Mouse (Mus musculus): ENCODE results near the gene Hist1h1c. TPM values are rescaled to one million over a fixed set of nuclear protein-coding genes. Genes with fewer than 3 reads are reported as not detected.

Gene Hist1h1c
- polyA plus RNA-seq (2012; rRNA removed) = 35.1 and 42.3 TPM in 2 replicates

DNA sequence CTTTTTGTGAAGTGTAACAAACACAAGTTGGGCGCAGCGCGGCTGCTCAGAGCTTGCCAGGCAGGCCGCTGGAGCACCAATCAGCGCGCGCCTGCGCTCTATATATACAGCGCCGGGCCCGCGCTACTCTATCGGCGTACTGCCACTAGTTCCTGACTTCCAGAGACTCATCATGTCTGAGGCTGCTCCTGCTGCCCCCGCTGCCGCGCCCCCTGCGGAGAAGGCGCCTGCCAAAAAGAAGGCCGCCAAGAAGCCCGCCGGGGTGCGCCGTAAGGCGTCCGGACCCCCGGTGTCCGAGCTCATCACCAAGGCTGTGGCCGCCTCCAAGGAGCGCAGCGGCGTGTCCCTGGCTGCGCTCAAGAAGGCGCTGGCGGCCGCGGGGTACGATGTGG is at the start of gene Hist1h1c:
Gene Hist1h1c (plus strand): TSS at position 132 of the 392 bp plus-strand sequence.

DNA sequence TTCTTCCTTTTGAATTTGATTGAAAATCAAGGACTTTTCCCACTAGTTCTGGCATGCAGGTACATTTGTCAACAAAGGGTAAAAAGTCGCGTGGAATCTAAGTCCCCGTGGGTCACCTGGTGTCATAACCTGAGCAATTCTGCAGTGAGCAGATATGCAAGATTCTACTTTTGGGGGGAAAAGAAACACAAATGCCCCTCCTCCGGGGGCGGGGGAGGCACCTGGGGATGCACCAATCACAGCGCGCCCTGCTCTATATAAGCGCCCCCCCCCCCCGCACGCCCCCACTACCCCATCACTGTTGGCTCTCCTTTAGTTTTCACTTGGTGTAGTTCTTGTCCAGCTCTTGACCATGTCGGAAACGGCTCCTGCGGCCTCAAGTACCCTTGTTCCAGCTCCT is 43.1 kb upstream of the Hist1h1c start, which contains the start of gene Hist1h1t:
Gene Hist1h1t (plus strand): TSS at position 301 of the 400 bp plus-strand sequence.

DNA sequence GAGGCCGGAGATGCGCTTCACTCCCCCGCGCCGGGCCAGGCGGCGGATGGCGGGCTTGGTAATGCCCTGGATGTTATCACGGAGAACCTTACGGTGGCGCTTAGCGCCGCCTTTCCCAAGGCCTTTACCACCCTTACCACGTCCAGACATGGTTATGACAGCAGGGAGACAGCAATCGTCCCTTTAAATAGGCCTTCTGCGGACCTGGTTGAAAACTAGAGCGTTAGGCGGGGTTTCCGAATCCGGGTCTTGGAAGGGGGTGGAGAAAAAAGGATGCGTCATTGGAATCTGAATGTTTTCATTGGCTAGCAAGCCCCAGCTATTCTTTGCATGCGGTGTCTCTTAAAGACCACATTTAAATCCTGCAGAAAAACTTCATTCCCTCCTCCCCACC is 40.3 kb upstream of the Hist1h1c start, which contains the start of gene Hist1h4c:
Gene Hist1h4c (minus strand): TSS at position 155 of the 394 bp plus-strand sequence.

DNA sequence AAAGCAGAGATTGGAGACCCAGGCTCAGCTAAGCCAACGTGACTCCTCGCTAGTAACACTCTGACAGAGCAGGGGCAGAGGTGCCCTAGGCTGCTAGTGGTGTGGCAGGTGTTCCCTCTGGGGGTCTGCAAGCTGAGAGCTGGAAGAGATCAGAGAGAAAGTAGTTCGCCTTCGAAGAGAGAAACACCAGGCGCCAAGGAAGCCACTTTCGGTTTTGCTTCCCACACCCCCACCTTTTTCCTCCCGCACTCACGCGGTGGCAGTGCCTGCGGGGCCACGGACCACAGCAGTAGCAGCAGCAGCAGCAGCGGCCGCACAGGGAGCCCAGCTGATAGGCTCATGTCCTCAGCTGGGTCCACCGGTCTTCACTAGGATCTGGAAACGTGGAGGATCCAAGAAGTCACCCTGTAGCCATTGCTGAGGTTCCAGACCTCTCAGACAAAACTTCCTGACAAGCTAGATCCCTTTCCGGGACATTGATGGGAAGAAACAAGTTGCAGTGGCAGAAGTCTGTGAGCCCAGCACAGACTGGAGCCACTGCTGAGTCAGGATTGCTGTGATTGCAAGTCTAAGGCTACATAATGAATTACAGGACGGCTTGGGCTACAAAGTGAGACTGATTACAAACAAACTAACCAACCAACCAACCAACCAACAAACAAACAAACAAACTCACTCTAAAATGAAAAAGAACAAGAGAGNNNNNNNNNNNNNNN is 28.1 kb upstream of the Hist1h1c start, which contains the start of gene Hfe:
Gene Hfe (minus strand): TSS at position 481 of the 716 bp plus-strand sequence.

DNA sequence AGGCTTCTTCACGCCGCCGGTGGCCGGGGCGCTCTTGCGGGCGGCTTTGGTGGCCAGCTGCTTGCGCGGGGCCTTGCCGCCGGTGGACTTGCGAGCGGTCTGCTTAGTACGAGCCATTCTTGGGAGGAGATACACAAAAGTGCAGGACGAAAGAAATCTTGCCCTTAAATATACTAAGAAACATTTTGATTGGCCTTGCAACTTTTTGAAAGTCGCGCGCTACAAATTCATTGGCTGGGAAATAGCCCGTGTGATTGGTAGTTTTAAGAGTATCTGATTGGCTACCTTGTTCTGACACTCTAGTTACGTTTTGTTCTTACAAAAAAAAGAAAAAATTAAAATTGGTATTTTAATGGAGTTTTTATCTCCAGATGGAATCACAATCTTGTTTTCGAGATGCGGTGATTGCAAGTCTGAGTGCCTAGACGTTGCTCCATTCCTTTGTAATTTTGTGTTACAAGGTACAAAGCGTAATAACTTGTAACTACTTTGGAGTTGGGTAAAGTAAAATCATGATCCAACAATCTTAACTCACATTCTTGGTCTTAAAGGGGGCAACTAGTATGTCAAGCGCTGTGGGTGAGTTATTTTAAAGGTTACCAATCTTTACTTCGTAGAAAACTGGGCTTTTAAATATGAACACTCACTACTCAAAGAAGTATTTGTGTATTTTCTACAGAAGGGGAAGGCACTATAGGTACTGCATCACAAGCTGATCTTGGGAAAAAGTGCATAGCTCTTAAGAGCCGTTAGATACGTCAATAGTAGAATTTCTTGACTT is 7.0 kb downstream of the Hist1h1c start, which contains the start of gene Hist1h3c:
Gene Hist1h3c (minus strand): TSS at position 222 of the 781 bp plus-strand sequence.

DNA sequence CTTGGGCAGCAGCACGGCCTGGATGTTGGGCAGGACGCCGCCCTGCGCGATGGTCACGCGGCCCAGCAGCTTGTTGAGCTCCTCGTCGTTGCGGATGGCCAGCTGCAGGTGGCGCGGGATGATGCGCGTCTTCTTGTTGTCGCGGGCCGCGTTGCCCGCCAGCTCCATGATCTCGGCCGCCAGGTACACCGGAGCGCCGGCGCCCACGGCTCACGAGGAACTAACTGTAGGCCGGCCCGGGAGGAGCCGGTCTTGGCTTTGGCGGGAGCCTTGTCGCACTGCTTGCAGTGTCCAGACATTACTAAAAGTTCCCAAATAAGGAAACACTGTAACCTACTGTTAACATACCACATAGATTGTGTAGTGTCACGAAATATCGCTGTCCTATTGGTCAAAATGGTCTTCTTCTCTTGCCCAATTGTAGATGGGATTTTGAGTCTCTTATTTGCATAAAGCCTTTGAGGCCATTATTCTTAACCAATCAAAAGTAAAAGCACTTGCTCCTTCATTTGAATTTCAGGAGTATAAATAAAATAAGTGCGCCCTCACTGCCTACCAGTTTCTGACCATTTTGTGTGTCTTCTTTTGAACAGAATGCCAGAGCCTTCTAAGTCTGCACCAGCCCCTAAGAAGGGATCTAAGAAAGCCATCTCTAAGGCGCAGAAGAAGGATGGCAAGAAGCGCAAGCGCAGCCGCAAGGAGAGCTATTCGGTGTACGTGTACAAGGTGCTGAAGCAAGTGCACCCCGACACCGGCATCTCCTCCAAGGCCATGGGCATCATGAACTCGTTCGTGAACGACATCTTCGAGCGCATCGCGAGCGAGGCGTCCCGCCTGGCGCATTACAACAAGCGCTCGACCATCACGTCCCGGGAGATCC is 7.8 kb downstream of the Hist1h1c start, which contains the start of gene Hist1h2bb:
Gene Hist1h2bb (plus strand): TSS at position 534 of the 880 bp plus-strand sequence.

DNA sequence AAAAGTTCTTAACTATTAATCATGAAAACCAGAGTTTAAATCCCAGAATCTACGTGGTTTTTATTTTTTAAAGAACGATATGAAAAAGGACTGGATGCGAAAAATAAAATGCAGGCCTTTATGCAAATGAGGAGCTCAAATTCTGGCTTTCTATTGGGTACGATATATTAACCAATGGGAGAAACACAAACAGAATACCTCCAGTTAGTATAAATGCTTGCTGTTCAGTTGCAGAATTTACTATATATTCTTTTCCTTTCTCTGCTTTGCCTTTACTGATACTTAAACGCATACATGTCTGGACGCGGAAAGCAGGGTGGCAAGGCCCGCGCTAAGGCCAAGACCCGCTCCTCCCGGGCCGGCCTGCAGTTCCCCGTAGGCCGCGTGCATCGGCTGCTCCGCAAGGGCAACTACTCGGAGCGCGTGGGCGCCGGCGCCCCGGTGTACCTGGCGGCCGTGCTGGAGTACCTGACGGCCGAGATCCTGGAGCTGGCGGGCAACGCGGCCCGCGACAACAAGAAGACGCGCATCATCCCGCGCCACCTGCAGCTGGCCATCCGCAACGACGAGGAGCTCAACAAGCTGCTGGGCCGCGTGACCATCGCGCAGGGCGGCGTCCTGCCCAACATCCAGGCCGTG is 12.3 kb downstream of the Hist1h1c start, which contains the start of gene Hist1h2ab:
Gene Hist1h2ab (plus strand): TSS at position 288 of the 639 bp plus-strand sequence.

DNA sequence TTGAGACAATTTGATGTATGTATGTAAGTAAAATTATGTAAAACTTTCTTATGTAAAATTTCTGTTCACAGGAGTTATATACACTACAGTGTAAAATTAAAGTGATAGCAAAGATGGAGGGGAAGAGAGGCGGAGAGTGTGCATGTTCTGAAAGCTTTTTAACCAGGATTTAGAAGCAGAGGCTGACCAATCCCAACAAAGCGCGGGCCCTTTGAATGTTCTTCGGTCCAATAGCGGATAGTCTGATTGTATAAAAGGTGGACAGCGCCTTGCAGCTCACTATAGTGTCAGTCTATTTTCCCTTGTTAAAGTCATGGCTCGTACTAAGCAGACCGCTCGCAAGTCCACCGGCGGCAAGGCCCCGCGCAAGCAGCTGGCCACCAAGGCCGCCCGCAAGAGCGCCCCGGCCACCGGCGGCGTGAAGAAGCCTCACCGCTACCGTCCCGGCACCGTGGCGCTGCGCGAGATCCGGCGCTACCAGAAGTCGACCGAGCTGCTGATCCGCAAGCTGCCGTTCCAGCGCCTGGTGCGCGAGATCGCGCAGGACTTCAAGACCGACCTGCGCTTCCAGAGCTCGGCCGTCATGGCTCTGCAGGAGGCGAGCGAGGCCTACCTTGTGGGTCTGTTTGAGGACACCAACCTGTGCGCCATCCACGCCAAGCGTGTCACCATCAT is 13.6 kb downstream of the Hist1h1c start, which contains the start of gene Hist1h3b:
Gene Hist1h3b (plus strand): TSS at position 201 of the 675 bp plus-strand sequence.

DNA sequence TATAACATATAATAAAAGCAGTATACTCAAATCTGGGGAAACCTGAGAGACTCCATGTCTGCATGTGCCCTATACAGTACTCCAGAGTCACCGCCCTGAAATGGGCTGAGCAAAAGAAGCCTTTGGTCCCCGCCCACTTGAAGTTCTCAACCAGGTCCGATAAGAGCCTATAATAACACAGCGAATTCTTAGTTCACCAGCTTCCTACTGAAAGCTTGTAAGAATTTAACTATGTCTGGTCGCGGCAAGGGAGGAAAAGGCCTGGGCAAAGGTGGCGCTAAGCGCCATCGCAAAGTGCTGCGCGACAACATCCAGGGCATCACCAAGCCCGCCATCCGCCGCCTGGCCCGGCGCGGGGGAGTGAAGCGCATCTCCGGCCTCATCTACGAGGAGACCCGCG is 18.2 kb downstream of the Hist1h1c start, which contains the start of gene Hist1h4b:
Gene Hist1h4b (plus strand): TSS at position 224 of the 400 bp plus-strand sequence.

DNA sequence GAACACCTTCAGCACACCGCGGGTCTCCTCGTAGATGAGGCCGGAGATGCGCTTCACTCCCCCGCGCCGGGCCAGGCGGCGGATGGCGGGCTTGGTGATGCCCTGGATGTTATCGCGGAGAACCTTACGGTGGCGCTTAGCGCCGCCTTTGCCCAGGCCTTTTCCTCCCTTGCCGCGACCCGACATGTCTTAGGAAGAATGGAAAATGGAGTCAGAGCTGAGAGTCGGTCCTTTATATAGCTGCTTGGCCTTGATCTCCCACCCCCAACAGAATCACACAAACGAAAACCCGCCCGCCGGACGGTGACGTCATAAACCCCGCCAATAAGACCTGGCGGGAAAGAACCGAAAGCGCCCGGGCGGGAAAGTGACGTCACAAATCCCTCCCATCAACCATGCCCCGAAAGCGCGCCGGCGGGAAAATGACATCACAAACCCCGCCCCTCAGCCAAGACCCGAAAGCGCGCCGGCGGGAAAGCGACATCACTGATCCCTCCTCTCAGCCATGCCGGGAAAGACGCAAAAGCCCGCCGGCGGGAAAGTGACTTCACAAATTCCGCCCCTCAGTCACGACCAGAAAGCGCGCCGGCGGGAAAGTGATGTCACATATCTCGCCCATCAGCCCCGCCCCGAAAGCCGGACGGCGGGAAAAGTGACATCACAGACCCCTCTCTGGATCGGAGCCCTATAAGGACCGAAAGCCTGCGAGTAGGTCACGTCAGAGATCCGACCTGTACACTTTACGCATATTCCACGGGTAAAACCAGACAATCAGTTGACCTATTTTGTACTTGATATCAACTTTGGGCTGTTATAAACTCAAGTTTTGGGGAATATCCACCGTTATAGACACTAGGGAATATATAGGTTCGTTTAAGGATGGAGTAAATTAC is 22.6 kb downstream of the Hist1h1c start, which contains the start of gene Hist1h4a:
Gene Hist1h4a (minus strand): TSS at position 259 of the 893 bp plus-strand sequence.

DNA sequence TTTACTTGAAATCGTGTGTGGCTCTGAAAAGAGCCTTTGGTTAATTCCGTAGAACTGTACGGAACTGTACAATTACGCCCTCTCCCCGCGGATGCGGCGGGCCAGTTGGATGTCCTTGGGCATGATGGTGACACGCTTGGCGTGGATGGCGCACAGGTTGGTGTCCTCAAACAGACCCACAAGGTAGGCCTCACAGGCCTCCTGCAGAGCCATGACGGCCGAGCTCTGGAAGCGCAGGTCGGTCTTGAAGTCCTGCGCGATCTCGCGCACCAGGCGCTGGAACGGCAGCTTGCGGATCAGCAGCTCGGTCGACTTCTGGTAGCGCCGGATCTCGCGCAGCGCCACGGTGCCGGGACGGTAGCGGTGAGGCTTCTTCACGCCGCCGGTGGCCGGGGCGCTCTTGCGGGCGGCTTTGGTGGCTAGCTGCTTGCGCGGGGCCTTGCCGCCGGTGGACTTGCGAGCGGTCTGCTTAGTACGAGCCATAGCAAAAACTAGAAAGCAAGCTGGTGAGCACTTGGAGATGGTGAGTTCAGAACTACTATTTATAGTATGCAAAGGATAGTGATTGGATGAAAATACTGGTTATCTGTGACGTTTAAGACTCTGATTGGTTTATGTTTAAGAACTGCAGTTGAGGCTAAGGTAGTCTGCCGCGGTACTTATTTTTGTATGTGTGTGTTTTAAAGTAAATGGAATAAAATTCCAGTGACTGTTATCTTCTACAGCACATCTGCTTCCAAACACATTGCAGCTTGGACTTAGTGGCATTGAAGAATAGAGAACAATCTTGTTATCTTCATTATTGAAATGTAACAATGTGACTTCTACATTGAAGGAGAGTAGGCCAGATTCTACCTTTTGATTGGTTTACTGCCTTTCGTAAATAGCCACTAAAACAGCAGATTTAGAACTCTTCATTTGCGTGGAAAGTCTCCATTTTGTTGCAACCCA is 23.5 kb downstream of the Hist1h1c start, which contains the start of gene Hist1h3a:
Gene Hist1h3a (minus strand): TSS at position 516 of the 951 bp plus-strand sequence.

DNA sequence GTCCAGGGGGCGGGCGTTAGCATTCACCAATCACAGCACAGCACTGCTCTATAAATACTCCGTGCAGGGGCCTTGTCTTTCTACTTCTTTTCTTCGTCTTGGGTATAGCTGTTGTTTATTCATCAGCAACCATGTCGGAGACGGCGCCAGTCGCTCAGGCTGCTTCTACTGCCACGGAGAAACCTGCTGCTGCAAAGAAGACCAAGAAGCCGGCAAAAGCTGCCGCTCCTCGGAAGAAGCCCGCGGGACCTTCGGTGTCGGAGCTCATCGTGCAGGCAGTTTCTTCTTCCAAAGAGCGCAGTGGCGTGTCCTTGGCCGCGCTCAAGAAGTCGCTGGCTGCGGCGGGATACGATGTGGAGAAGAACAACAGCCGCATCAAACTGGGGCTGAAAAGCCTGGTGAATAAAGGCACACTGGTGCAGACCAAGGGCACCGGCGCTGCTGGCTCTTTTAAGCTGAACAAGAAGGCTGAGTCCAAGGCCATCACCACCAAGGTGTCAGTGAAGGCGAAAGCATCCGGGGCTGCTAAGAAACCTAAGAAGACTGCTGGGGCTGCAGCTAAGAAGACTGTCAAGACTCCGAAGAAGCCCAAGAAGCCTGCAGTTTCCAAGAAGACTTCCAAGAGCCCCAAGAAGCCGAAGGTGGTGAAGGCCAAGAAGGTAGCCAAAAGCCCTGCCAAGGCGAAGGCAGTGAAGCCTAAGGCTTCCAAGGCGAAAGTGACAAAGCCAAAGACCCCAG is 25.1 kb downstream of the Hist1h1c start, which contains the start of gene Hist1h1a:
Gene Hist1h1a (plus strand): TSS at position 81 of the 738 bp plus-strand sequence.

DNA sequence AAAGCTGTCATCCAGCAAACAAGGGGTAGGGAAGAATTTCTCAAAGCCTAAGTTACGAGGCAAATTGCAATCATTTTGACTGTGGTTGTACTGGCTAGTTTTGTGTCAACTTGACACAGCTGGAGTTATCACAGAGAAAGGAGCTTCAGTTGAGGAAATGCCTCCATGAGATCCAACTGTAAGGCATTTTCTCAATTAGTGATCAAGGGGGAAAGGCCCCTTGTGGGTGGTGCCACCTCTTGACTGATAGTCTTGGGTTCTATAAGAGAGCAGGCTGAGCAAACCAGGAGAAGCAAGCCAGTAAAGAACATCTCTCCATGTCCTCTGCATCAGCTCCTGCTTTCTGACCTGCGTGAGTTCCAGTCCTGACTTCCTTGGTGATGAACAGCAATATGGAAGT is 31.0 kb downstream of the Hist1h1c start, which contains the start of gene Trim38:
Gene Trim38 (plus strand): TSS at position 301 of the 400 bp plus-strand sequence.

All from ovary, adult 2 months (tissue).